Mouse (Mus musculus) ES-E14 (cell line): ENCODE measurements at regions not wholly inside any gene's neighbourhood (a gene's known extent, or its start where the extent isn't known, plus 50 kb on each side); places are given as distances from the start of the nearest gene placed in this dataset.

Source experiments
- DNase-seq: peaks from one replicate; pipeline ENCODE4 v3.0.0-alpha.2; 2013; ENCODE audit warnings: low read depth, low spot score
- H3K27ac ChIP-seq: 2 replicates; pipeline ENCODE4 v1.5.1; 2012; ENCODE audit warnings: low read depth, mild to moderate bottlenecking, low read length, moderate library complexity, mixed read lengths; ENCODE audit not compliant: poor library complexity, insufficient read depth, severe bottlenecking
- H3K36me3 ChIP-seq: 2 replicates; pipeline ENCODE4 v1.6.1; 2012; ENCODE audit warnings: mild to moderate bottlenecking, low read length, moderate library complexity, mixed read lengths; ENCODE audit not compliant: control insufficient read depth, poor library complexity, insufficient read depth, severe bottlenecking
- H3K4me1 ChIP-seq, 2 experiments: fragments of 150-350 bp in 1 of 2; sonication (generic) in 1 of 2; 2 replicates each; pipeline ENCODE4 v1.6.1; 2012; ENCODE audit warnings: low read length in 2 of 2, mild to moderate bottlenecking in 1 of 2, mixed read lengths in 1 of 2; ENCODE audit not compliant: control insufficient read depth in 2 of 2, insufficient read depth in 2 of 2, poor library complexity in 1 of 2
- H3K4me3 ChIP-seq, 2 experiments: fragments of 150-350 bp in 1 of 2; sonication (generic) in 1 of 2; 2 replicates each; pipeline ENCODE4 v1.5.1; 2012; ENCODE audit warnings: low read length in 2 of 2, low read depth in 1 of 2, mild to moderate bottlenecking in 1 of 2, mixed read lengths in 1 of 2; ENCODE audit not compliant: insufficient read depth in 1 of 2, poor library complexity in 1 of 2, severe bottlenecking in 1 of 2
- H3K9ac ChIP-seq: 2 replicates; pipeline ENCODE4 v1.6.1; 2012; ENCODE audit warnings: low read depth, mild to moderate bottlenecking, low read length, mixed read lengths; ENCODE audit not compliant: poor library complexity, insufficient read depth, severe bottlenecking
- H3K9me3 ChIP-seq: fragments of 150-350 bp; sonication (generic); 2 replicates; pipeline ENCODE4 v1.6.1; 2012; ENCODE audit warnings: low read depth, mild to moderate bottlenecking, low read length; ENCODE audit not compliant: control insufficient read depth, insufficient read depth
- CHD2 ChIP-seq: IDR thresholded peaks from 2 replicates; pipeline ENCODE4 v1.6.1; 2014; ENCODE audit warnings: mild to moderate bottlenecking, low read depth, low read length, inconsistent platforms
- HCFC1 ChIP-seq: IDR thresholded peaks from 2 replicates; pipeline ENCODE4 v1.6.1; 2012; ENCODE audit warnings: low read length, inconsistent platforms, borderline replicate concordance; ENCODE audit not compliant: insufficient read depth
- MAFK ChIP-seq: IDR thresholded peaks from 2 replicates; pipeline ENCODE4 v1.6.1; 2014; ENCODE audit warnings: mild to moderate bottlenecking, low read depth, low read length, inconsistent platforms; ENCODE audit not compliant: insufficient read depth
- ZC3H11A ChIP-seq: IDR thresholded peaks from 2 replicates; pipeline ENCODE4 v1.6.1; 2012; ENCODE audit warnings: low read depth, mild to moderate bottlenecking, inconsistent platforms, low read length, borderline replicate concordance
- ZNF384 ChIP-seq: IDR thresholded peaks from 2 replicates; pipeline ENCODE4 v1.6.1; 2012; ENCODE audit warnings: low read depth, low read length, inconsistent platforms
- in situ Hi-C, 2 experiments: fragments of 600-800 bp; cut with MboI; formaldehyde crosslinking; loops; one replicate each; pipeline ENCODE4 v1.15.1; 2025; ENCODE audit warnings: low sequenced_read_pairs in 2 of 2, inconsistent platforms in 1 of 2; ENCODE audit not compliant: unreplicated experiment in 2 of 2

- no peak for DNase-seq
- H3K36me3 ChIP-seq: no peaks in the 10 kb centered on the region
- H3K27ac ChIP-seq: no peak overlapping the region
- H3K4me3 ChIP-seq: no peak overlapping the region
- peaks cover 0 to 2% of the 10 kb centered on the region in 2 experiments; a peak in 1 of 4 replicates for H3K4me1 ChIP-seq
- in situ Hi-C loops: loop anchor here (10.0 to 25.0 kb wide), 2 partner anchors 630 to 647 kb away; no protein-coding TSS in a partner anchor
- TF ChIP-seq ZC3H11A: no peak
- no peak for TF ChIP-seq HCFC1
- TF ChIP-seq MAFK: no peak
- TF ChIP-seq ZNF384: no peak
- H3K9ac ChIP-seq: no peak overlapping the region
- H3K9me3 ChIP-seq: no peaks in the 10 kb centered on the region
These were observed 224.7 kb upstream of the Nfe2l3 start for GRCm38 (mm10) chr6:51207587-51208361.

GRCm38 (mm10) chr6:51208660-51209396, 223.6 kb upstream of the Nfe2l3 start:
- Histone ChIP-seq H3K4me3 (no peak overlapping the region), H3K9me3 (no peaks in the 10 kb centered on the region), H3K36me3 (no peaks in the 10 kb centered on the region), H3K4me1 (peaks cover 0 to 2% of the 10 kb centered on the region in 2 experiments; a peak in 1 of 4 replicates), H3K9ac (no peak overlapping the region), H3K27ac (no peak overlapping the region)
- in situ Hi-C loops: loop anchor here (10.0 to 25.0 kb wide), 2 partner anchors 628 to 646 kb away; no protein-coding TSS in a partner anchor
- DNase-seq: peak; percentile 81
- TF ChIP-seq ZC3H11A: peak; percentile 97
- peak; percentile 91 for TF ChIP-seq ZNF384
- TF ChIP-seq CHD2: no peak
- no peak for TF ChIP-seq MAFK
- no peak for TF ChIP-seq HCFC1

- no peak for TF ChIP-seq MAFK
- peak; percentile 95 for TF ChIP-seq ZNF384
- no peak for DNase-seq
These were observed 221.1 kb upstream of the Nfe2l3 start for GRCm38 (mm10) chr6:51211418-51211817.

DNA sequence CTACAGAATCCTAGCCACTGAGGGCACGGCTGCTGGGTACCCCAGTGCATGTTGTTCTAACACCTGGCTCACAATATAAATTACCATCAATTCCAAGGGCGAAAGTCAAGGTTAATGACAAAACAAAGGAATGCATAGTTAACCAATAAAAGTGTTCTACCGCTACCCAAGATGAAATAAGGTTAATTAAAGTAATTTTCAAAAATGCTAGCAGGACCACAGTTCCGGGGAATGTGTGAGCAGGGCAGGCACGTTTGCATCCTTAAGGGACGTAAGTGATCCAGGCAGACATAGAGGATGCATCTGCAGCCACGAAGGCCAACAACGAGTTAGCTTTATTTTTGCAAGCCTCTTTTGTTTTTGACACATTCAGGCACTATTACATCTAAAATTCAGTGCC, 220.3 kb upstream of the Nfe2l3 start:
- Histone ChIP-seq H3K27ac (no peak overlapping the region), H3K4me1 (peaks cover 0 to 2% of the 10 kb centered on the region in 2 experiments; a peak in 1 of 4 replicates), H3K4me3 (no peak overlapping the region), H3K9ac (no peak overlapping the region), H3K36me3 (no peaks in the 10 kb centered on the region), H3K9me3 (no peaks in the 10 kb centered on the region)
- no peak for DNase-seq
- no peak for TF ChIP-seq HCFC1
- no peak for TF ChIP-seq CHD2
- TF ChIP-seq MAFK: no peak
- no peak for TF ChIP-seq ZNF384
- no peak for TF ChIP-seq ZC3H11A
- in situ Hi-C loops: loop anchor here (5.0 to 25.0 kb wide), 2 partner anchors 365 to 625 kb away; no protein-coding TSS in a partner anchor

More at GRCm38 (mm10) chr6:51211418-51211817, 221.1 kb upstream of the Nfe2l3 start:
- Histone ChIP-seq H3K4me1 (peaks cover 0 to 2% of the 10 kb centered on the region in 2 experiments; a peak in 1 of 4 replicates), H3K4me3 (no peak overlapping the region), H3K27ac (no peak overlapping the region), H3K9me3 (no peaks in the 10 kb centered on the region), H3K9ac (no peak overlapping the region), H3K36me3 (no peaks in the 10 kb centered on the region)
- in situ Hi-C loops: loop anchor here (5.0 to 25.0 kb wide), 2 partner anchors 366 to 626 kb away; no protein-coding TSS in a partner anchor
